Mouse (Mus musculus) hindbrain, embryonic 12.5 days (tissue): Measurements from ENCODE around the gene Slc35a1. TPM values are rescaled to one million over a fixed set of nuclear protein-coding genes. Genes with fewer than 3 reads are reported as not detected.
"Not testable (repeated sequence)": the region's sequence is repeated elsewhere in the genome, so short reads cannot be mapped to it uniquely, and the experiment has no call there.

Experiments used
- ATAC-seq: fragments of 200-750 bp; cut with Nextera tagmentation; 2 replicates; pipeline ENCODE4 v1.8.0; 2017; ENCODE audit warnings: moderate TSS enrichment; ENCODE audit not compliant: low FRiP score
- H3K27ac ChIP-seq: fragments of 300-500 bp; sonication (generic); 2 replicates; pipeline ENCODE4 v1.5.1; 2016; ENCODE audit warnings: mild to moderate bottlenecking
- H3K27me3 ChIP-seq: fragments of 300-500 bp; sonication (generic); 2 replicates; pipeline ENCODE4 v1.6.1; 2016; ENCODE audit warnings: mild to moderate bottlenecking
- H3K36me3 ChIP-seq: fragments of 300-500 bp; sonication (generic); 2 replicates; pipeline ENCODE4 v1.6.1; 2016; ENCODE audit warnings: mild to moderate bottlenecking
- H3K4me1 ChIP-seq: fragments of 300-500 bp; sonication (generic); 2 replicates; pipeline ENCODE4 v1.6.1; 2016
- H3K4me2 ChIP-seq: fragments of 300-500 bp; sonication (generic); replicated peaks from 2 replicates; pipeline ENCODE4 v1.6.1; 2016; ENCODE audit warnings: mild to moderate bottlenecking
- H3K4me3 ChIP-seq: fragments of 300-500 bp; sonication (generic); 2 replicates; pipeline ENCODE4 v1.5.1; 2016; ENCODE audit warnings: mild to moderate bottlenecking
- H3K9ac ChIP-seq: fragments of 300-500 bp; sonication (generic); 2 replicates; pipeline ENCODE4 v1.6.1; 2016; ENCODE audit warnings: mild to moderate bottlenecking, moderate library complexity
- H3K9me3 ChIP-seq: fragments of 300-500 bp; sonication (generic); replicated peaks from 2 replicates; pipeline ENCODE4 v1.6.1; 2016; ENCODE audit warnings: mild to moderate bottlenecking
- WGBS: fragments of 180-500 bp; shearing (Covaris S2); methylation state at CpG from one replicate; pipeline ENCODE4 v1.1.7; 2016; 5-methylcytosine and 5-hydroxymethylcytosine counted together
- polyA plus RNA-seq: library from polyadenylated mRNA; unstranded; fragments of >200 nt; fragmentation: Nextera tagmentation; extraction: Ambion mirVana; gene quantifications from 2 replicates; pipeline ENCODE4 v1.2.1, GENCODE M21; 2016

Slc35a1 gene
- polyA plus RNA-seq, result 53.9 and 54.1 TPM in 2 replicates

DNA sequence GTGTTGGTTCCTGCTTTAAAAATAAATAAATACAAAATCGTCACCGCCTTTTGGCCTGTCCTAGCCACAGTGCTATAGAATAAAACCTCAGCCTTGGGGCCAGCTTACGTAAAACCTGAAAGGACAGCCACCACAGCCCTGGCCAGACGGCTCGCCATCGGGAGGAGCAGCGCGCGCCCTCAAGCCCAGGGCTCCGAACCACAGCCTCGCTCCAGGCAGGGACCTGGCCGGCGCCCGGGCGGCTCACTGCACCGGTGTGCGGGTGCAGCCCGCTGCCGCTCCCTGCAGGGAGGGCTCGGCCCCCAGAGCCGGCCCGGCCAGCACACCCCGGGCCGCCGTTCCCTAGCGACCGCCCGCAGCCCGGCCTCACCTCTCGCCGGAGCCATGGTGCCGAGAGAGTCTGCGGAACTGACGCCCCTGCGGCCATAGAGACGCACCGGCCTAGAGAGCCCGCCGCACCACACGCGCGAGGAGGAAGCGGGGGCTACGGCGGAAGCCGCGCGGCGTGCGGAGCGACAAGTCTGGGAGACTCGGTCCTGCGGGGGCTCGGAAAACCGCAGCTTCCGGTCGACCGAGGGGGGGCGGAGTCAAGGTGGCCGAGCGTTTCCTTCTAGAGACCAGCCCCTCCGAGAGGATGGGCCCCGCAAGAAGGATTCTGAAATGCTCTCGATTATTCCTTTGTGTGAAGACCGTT, at the start of gene Slc35a1:
TSS of gene Slc35a1 (minus strand) at position 565 of the 694 bp plus-strand sequence.
- H3K36me3 ChIP-seq, result 0 out of 2 replicates have a peak, but pooled peaks cover 8% of the 10 kb centered on the region

DNA sequence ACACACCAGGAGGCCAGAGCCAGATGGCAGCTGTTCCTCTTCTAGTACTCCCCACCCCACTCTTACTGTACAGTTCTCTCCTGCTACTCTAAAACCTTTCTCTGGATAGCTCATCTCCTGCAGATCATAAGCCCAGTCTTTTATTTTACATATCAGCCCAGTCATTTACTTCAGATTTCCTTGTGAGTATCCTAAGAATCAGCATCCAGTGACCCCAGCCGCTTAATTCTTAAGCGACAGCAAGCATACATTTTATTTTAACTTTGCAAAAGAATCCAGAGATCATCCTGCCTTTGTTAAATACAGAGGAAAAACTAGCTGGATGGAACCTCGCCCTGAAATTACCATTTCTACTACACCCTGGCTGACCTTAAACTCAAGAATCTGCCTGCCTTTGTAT, 47.2 kb upstream of the Slc35a1 start:
- H3K4me1 ChIP-seq, result peaks cover 3% of the 10 kb centered on the region; the same call in 1 of the 2 replicates
- H3K36me3 ChIP-seq, result no peaks in the 10 kb centered on the region
- H3K4me2 ChIP-seq, result no peak overlapping the region
- no peaks in the 10 kb centered on the region for H3K9me3 ChIP-seq
- ATAC-seq, result no peak
- H3K9ac ChIP-seq, result no peak overlapping the region
- no peaks in the 10 kb centered on the region for H3K27me3 ChIP-seq
- 72% methylated on average over 3 of the region's 3 CpGs for whole genome bisulfite sequencing
- H3K4me3 ChIP-seq, result no peak overlapping the region
- no peak overlapping the region for H3K27ac ChIP-seq

More for the DNA sequence above, at the start of gene Slc35a1:
- H3K4me3 ChIP-seq, result peak within 1 kb of the TSS; percentile 84
- WGBS, result under 1% methylated on average over 53 of the region's 65 CpGs
- peaks cover 6% of the 10 kb centered on the region for H3K4me1 ChIP-seq
- peak within 1 kb of the TSS; percentile 97 for H3K27ac ChIP-seq
- H3K4me2 ChIP-seq, result peak within 1 kb of the TSS; percentile 54
- peak; percentile 99 for ATAC-seq
- no peaks in the 10 kb centered on the region for H3K9me3 ChIP-seq
- peak within 1 kb of the TSS; percentile 96 for H3K9ac ChIP-seq
- H3K27me3 ChIP-seq, result no peaks in the 10 kb centered on the region

DNA sequence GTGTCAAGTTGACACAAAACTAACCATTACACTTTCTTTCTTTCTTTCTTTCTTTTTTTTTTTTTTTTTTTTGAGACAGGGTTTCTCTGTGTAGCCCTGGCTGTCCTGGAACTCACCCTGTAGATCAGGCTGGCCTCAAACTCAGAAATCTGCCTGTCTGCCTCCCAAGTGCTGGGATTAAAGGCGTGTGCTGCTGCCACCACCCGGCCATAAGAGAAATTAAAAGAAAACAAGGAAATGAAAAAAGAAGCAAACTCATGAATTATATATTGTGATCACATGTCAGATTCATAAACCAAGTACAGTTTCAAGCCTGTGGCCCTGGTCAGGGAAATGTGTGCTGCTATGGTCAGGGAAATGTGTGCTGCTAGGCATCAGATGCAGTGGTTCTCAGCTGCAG, 46.2 kb upstream of the Slc35a1 start:
- not testable (repeated sequence) for H3K9ac ChIP-seq, H3K36me3 ChIP-seq, H3K9me3 ChIP-seq, ATAC-seq, H3K27ac ChIP-seq, H3K4me1 ChIP-seq, H3K27me3 ChIP-seq, H3K4me2 ChIP-seq, H3K4me3 ChIP-seq
- 29% methylated on average over 2 of the region's 2 CpGs for WGBS

DNA sequence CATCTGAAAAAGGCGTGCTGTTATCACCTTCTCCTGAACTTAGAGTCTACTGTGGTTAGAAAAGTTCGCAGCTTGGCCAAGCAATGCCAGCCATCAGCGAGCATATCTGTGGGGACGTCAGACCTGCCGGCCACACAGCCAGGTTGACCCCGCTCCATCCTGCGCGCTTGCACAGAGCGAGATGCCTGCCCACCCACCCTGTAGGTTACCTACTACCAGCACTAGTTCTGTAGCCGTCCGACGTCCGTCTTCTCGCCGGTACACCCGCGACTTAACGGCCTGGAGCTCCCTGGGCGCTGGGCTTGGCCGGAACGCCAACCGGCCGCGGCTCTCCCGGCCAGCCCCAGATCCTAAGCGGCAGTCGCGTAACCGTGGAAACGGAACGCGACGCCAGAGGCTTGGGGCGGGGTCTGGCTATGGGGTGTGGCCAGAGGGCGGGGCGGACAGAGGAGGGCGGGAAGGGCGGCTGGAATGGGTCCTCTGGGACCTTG, 42.7 kb upstream of the Slc35a1 start, which contains the start of gene Cfap206:
TSS of gene Cfap206 (minus strand) at position 356 of the 491 bp plus-strand sequence.
- Histone ChIP-seq H3K9ac (peak within 1 kb of the TSS; percentile 46), H3K27ac (no peak within 1 kb of the TSS), H3K9me3 (no peaks in the 10 kb centered on the region), H3K4me1 (peaks cover 3% of the 10 kb centered on the region; the same call in 1 of the 2 replicates), H3K4me3 (peak within 1 kb of the TSS; percentile 43), H3K36me3 (no peaks in the 10 kb centered on the region), H3K4me2 (peak within 1 kb of the TSS; percentile 82), H3K27me3 (0 out of 2 replicates have a peak, but pooled peaks cover 2% of the 10 kb centered on the region)
- WGBS, result 1% methylated on average over 38 of the region's 38 CpGs
- ATAC-seq, result peak; percentile 97

DNA sequence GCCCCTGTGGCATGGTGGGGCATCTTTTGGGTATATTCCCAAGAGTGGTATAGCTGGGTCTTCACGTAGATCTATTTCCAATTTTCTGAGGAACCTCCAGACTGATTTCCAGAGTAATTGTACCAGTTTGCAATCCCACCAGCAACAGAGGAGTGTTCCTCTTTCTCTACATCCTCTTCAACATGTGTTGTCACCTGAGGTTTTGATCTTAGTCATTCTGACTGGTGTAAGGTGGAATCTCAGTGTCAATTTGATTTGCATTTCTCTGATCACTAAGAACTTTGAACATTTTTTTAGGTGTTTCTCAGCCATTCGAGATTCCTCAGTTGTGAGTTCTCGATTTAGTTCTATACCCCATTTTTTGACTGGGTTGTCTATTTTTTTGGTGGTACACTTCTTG, 38.5 kb upstream of the Slc35a1 start:
- H3K4me2 ChIP-seq, H3K9me3 ChIP-seq, H3K9ac ChIP-seq, H3K4me3 ChIP-seq, H3K36me3 ChIP-seq, H3K4me1 ChIP-seq, H3K27ac ChIP-seq, ATAC-seq, H3K27me3 ChIP-seq: not testable (repeated sequence)
- 92% methylated on average over 3 of the region's 3 CpGs for whole genome bisulfite sequencing

DNA sequence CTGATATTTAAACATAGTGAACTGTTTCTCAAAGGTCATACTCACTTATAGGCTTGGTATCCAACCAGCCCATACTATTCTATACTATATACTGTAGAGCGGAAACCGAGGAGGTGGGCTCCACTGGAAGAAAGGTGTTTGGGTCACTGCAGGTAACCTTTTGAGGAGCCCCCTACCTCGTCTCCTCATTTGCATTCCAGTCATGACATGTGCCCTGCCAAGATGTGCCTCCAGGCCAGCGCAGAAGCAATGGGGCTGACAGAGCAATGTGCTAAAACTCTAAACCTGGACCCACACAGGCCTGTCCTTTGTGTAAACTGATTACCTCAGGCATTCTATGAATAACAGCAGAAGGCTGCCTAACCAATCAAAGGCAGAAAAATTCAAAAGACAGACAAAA, 37.1 kb upstream of the Slc35a1 start:
- Histone ChIP-seq H3K4me2 (no peak overlapping the region), H3K36me3 (no peaks in the 10 kb centered on the region), H3K9me3 (peaks cover 4% of the 10 kb centered on the region), H3K4me3 (no peak overlapping the region), H3K27ac (no peak overlapping the region), H3K27me3 (0 out of 2 replicates have a peak, but pooled peaks cover 2% of the 10 kb centered on the region), H3K9ac (no peak overlapping the region), H3K4me1 (no peaks in the 10 kb centered on the region)
- ATAC-seq, result no peak
- 61% methylated on average over 4 of the region's 4 CpGs for WGBS

DNA sequence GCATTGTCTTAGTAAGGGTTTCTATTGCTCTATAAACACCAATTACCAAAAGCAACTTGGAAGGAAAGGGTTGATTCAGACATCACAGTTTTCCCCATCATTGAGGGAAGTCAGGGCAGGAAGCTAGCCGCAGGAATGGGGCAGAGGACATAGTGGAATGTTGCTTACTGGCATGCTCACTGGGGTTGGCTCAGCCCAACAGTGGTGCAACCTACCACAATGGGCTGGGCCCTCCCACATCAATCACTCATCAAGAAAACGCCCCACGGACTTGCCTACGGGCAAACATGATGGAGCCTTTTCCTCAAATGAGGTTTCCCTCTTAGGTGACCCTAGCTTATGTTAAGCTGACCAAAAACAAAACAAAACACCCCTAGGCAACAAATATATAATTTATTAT, 35.9 kb upstream of the Slc35a1 start:
- Histone ChIP-seq H3K4me1 (no peaks in the 10 kb centered on the region), H3K36me3 (no peaks in the 10 kb centered on the region), H3K9ac (no peak overlapping the region), H3K4me3 (no peak overlapping the region), H3K4me2 (no peak overlapping the region), H3K27ac (no peak overlapping the region), H3K27me3 (0 out of 2 replicates have a peak, but pooled peaks cover 2% of the 10 kb centered on the region), H3K9me3 (peaks cover 4% of the 10 kb centered on the region)
- no peak for ATAC-seq
- 74% methylated on average over 4 of the region's 4 CpGs for WGBS

DNA sequence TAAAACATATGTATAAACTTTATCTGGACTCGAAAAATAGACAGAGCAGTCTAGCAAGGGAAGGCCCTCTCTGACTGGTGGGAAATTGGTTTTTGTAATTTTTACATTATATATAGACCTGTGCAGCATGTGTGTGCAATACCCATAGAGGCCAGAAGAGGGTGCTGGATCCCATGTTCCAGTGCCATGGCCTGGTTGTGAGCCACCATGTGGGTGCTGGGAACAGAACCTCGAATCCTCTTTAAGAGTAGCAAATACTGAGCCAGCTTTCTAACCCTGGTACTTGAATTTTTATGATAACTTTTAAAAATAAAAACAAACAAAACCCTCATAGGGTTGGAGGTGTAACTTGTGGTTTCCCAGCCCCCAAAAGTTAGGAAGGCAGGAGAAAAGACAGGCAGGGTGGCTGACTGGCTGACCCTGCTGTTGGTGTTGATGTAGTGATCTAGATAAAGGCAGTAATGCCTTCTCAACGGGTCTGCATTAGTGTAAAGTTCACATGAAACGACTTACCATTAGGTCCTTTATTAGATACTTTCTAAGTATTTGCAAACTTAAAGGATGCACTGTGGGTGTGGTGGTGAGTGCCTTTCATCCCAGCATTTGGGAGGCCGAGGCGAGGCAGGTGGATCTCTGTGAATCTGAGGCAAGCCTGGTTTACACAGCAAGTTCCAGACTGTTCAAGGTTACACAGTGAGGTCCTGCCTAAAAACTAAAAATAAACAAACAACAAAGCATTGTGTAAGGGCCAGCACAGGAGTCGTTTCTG, 33.1 kb upstream of the Slc35a1 start:
- Histone ChIP-seq H3K9me3 (peaks cover 4% of the 10 kb centered on the region), H3K4me1 (no peaks in the 10 kb centered on the region), H3K27ac (no peak overlapping the region), H3K36me3 (no peaks in the 10 kb centered on the region), H3K4me2 (no peak overlapping the region), H3K4me3 (no peak overlapping the region), H3K27me3 (no peaks in the 10 kb centered on the region), H3K9ac (no peak overlapping the region)
- WGBS, result 94% methylated on average over 7 of the region's 7 CpGs
- no peak for ATAC-seq

DNA sequence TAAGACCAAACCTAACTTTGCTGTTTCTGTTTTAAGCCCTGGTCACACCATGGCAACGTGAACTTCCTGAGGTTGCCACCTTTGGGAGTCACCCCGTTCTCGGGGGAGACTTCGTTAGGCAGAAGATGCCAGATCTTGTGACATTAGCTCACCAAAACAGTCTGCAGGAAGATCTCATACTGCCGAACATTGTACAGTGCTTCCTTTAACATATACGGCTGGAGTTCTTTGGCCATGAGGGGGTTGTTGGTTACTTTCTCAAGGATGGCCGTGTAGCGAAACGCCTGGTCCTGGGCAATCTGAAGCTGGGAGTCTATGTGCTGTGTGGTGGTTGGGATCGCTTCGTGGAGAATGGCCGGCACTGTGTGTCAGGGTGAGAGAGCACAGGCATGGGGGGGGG, 32.2 kb upstream of the Slc35a1 start:
- no peaks in the 10 kb centered on the region for H3K36me3 ChIP-seq
- H3K9ac ChIP-seq, result no peak overlapping the region
- WGBS, result 98% methylated on average over 12 of the region's 12 CpGs
- H3K27me3 ChIP-seq, result no peaks in the 10 kb centered on the region
- no peak overlapping the region for H3K4me2 ChIP-seq
- peaks cover 4% of the 10 kb centered on the region for H3K9me3 ChIP-seq
- ATAC-seq, result no peak
- no peak overlapping the region for H3K27ac ChIP-seq
- no peaks in the 10 kb centered on the region for H3K4me1 ChIP-seq
- H3K4me3 ChIP-seq, result no peak overlapping the region

DNA sequence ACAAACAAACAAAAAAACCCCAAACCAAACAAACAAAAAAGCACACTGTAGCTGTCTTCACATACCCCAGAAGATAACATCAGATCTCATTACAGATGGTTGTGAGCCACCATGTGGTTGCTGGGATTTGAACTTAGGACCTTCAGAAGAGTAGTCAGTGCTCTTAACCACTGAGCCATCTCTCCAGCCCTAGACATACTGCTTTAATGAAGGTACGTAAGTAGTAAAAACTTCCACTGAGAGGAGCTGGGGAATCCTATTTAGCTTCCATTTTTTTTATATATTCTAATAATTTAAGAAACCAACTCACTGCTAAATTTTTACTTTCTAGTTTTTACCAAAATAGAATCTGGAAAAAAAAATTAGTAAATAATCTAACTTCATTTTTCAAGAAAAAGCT, 27.8 kb upstream of the Slc35a1 start:
- no peak overlapping the region for H3K4me3 ChIP-seq
- no peak overlapping the region for H3K4me2 ChIP-seq
- ATAC-seq, result no peak
- H3K4me1 ChIP-seq, result no peaks in the 10 kb centered on the region
- 87% methylated on average over 1 of the region's 1 CpGs for whole genome bisulfite sequencing
- H3K27ac ChIP-seq, result no peak overlapping the region
- H3K9me3 ChIP-seq, result peaks cover 7% of the 10 kb centered on the region
- H3K36me3 ChIP-seq, result no peaks in the 10 kb centered on the region
- no peaks in the 10 kb centered on the region for H3K27me3 ChIP-seq
- H3K9ac ChIP-seq, result no peak overlapping the region

DNA sequence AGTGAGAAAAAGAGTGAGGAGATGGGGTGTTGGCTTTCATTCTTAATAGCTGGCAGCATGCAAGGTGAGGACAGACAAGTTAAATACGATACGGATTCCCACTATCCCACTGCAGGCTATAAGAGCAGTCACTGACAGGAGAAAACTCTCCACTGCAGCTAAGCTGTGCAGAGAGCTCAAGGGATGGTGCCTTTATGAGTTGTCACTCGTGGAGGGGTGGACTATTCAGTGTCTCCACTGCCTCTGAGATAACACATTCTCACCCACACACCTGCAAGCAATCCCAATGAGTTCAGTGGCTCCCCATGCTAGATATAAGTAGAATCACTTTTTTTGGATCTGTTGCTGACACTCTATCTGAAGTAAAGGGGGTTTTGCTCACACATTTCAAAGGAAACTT, 20.9 kb upstream of the Slc35a1 start:
- Histone ChIP-seq H3K9ac (no peak overlapping the region), H3K27me3 (no peaks in the 10 kb centered on the region), H3K4me1 (no peaks in the 10 kb centered on the region), H3K36me3 (no peaks in the 10 kb centered on the region), H3K4me3 (no peak overlapping the region), H3K4me2 (no peak overlapping the region), H3K27ac (no peak overlapping the region), H3K9me3 (0 out of 2 replicates have a peak, but pooled peaks cover 4% of the 10 kb centered on the region)
- WGBS, result 82% methylated on average over 3 of the region's 3 CpGs
- ATAC-seq, result no peak

DNA sequence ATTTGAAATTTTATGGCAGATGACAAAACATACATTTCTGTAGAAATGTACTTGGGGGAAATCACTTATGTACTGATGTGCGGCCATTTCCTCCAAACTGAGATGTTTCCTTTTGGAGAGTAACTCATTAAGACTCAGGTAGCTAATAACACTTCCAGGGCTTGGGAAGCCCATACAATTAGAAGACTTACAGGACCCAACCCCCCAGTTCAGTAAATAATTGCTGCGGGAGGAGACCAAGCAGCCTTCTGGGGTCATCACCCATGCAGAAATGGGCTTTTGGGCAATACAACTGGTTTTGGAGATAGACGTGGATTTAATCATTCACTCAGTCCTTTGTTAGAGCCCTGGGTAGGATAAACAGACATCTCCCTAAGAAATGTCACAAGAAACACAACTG, 20.0 kb upstream of the Slc35a1 start:
- ATAC-seq, result no peak
- no peak overlapping the region for H3K9ac ChIP-seq
- H3K36me3 ChIP-seq, result no peaks in the 10 kb centered on the region
- H3K9me3 ChIP-seq, result 0 out of 2 replicates have a peak, but pooled peaks cover 4% of the 10 kb centered on the region
- no peaks in the 10 kb centered on the region for H3K4me1 ChIP-seq
- H3K27me3 ChIP-seq, result no peaks in the 10 kb centered on the region
- H3K4me2 ChIP-seq, result no peak overlapping the region
- WGBS, result 78% methylated on average over 3 of the region's 3 CpGs
- no peak overlapping the region for H3K27ac ChIP-seq
- H3K4me3 ChIP-seq, result no peak overlapping the region
